Mouse (Mus musculus) kidney, postnatal 0 days (tissue): ENCODE data around the gene Hivep2. TPM values are rescaled to one million over a fixed set of nuclear protein-coding genes. Genes with fewer than 3 reads are reported as not detected.
A peak's percentile ranks its signal among the peaks of the same experiment; 100 is the strongest.

Source experiments
- ATAC-seq: fragments of 200-750 bp; cut with Nextera tagmentation; replicated peaks from 2 replicates; pipeline ENCODE4 v1.8.0; 2017; ENCODE audit warnings: low read depth, moderate number of reproducible peaks, moderate TSS enrichment, moderate library complexity; ENCODE audit not compliant: low FRiP score
- DNase-seq: peaks from one replicate; pipeline ENCODE4 v3.0.0-alpha.2; 2016; ENCODE audit warnings: low spot score
- H3K27ac ChIP-seq: fragments of 300-500 bp; sonication (generic); 2 replicates; pipeline ENCODE4 v1.5.1; 2014; ENCODE audit warnings: mild to moderate bottlenecking
- H3K27me3 ChIP-seq: fragments of 300-500 bp; sonication (generic); 2 replicates; pipeline ENCODE4 v1.6.1; 2014; ENCODE audit warnings: low read length, mixed read lengths; ENCODE audit not compliant: insufficient read depth
- H3K36me3 ChIP-seq: fragments of 300-500 bp; sonication (generic); 2 replicates; pipeline ENCODE4 v1.6.1; 2014; ENCODE audit warnings: low read length, mixed read lengths; ENCODE audit not compliant: insufficient read depth
- H3K4me1 ChIP-seq: fragments of 300-500 bp; sonication (generic); replicated peaks from 2 replicates; pipeline ENCODE4 v1.6.1; 2014; ENCODE audit warnings: antibody characterized with exemption, low read length, mixed read lengths; ENCODE audit not compliant: insufficient read depth
- H3K4me2 ChIP-seq: fragments of 300-500 bp; sonication (generic); 2 replicates; pipeline ENCODE4 v1.6.1; 2014; ENCODE audit warnings: mild to moderate bottlenecking, low read length, moderate library complexity, mixed read lengths
- H3K4me3 ChIP-seq: fragments of 300-500 bp; sonication (generic); replicated peaks from 2 replicates; pipeline ENCODE4 v1.5.1; 2014; ENCODE audit warnings: low read depth, low read length
- H3K9ac ChIP-seq: fragments of 300-500 bp; sonication (generic); 2 replicates; pipeline ENCODE4 v1.6.1; 2014; ENCODE audit warnings: low read depth, low read length
- H3K9me3 ChIP-seq: fragments of 300-500 bp; sonication (generic); replicated peaks from 2 replicates; pipeline ENCODE4 v1.6.1; 2016; ENCODE audit warnings: low read length, inconsistent platforms, mixed read lengths
- CTCF ChIP-seq: IDR thresholded peaks from 2 replicates; pipeline ENCODE4 v1.5.1; 2016; ENCODE audit warnings: antibody characterized with exemption, low read depth, mild to moderate bottlenecking, moderate library complexity
- WGBS: fragments of 180-500 bp; shearing (Covaris S2); extraction: QIAGEN DNeasy Blood & Tissue Kit; methylation state at CpG from one replicate; pipeline ENCODE4 v1.1.7; 2014; 5-methylcytosine and 5-hydroxymethylcytosine counted together
- polyA plus RNA-seq: library from polyadenylated mRNA; unstranded; fragments of >200 nt; fragmentation: Nextera tagmentation; extraction: Ambion mirVana; gene quantifications from 2 replicates; pipeline ENCODE4 v1.2.1, GENCODE M21; 2015

The Hivep2 gene
- polyA plus RNA-seq, 1 experiment from 2014 or later, result 3.4 TPM

- 0 out of 2 replicates have a peak, but pooled peaks cover 2% of the 10 kb centered on the region for H3K4me1 ChIP-seq
- H3K9ac ChIP-seq, result peak overlapping the region; percentile 63
- no peaks in the 10 kb centered on the region for H3K27me3 ChIP-seq
- WGBS, result 2% methylated on average over 32 of the region's 34 CpGs
- peak overlapping the region; percentile 38 for H3K4me3 ChIP-seq
- peak; percentile 93 for ATAC-seq
- peak overlapping the region; percentile 86 for H3K27ac ChIP-seq
- no peaks in the 10 kb centered on the region for H3K9me3 ChIP-seq
- 0 out of 2 replicates have a peak, but pooled peaks have one; percentile 6 for TF ChIP-seq CTCF
- peak overlapping the region; percentile 69 for H3K4me2 ChIP-seq
- H3K36me3 ChIP-seq, result no peaks in the 10 kb centered on the region
- peak; percentile 92 for DNase-seq
Observed at GRCm38 (mm10) chr10:13982769-13983381, 17.0 kb downstream of the Hivep2 start.

DNA sequence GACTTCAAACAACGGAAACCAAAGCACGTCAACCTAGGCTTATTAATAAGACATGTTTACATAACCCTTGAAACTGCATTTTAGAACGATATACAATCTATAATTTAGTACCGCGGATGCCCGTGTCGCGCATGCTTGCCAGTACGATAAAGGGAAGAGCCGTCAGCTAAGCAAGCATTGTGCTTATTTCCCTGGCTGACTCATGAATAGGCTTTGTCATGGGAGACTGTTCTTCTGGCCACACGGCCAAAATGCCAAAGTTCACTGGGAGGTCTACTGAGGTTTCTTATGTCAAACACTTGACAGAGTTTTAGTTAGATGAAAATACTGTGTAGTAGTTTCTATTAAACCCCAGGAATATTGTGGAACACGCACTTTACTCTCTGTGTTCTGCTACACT, 17.8 kb downstream of the Hivep2 start:
- no peaks in the 10 kb centered on the region for H3K27me3 ChIP-seq
- peak; percentile 76 for DNase-seq
- 21% methylated on average over 12 of the region's 12 CpGs for WGBS
- 0 out of 2 replicates have a peak, but pooled peaks cover 3% of the 10 kb centered on the region for H3K4me1 ChIP-seq
- no peaks in the 10 kb centered on the region for H3K9me3 ChIP-seq
- H3K4me3 ChIP-seq, result no peak overlapping the region
- TF ChIP-seq CTCF, result no peak
- no peak overlapping the region for H3K9ac ChIP-seq
- H3K4me2 ChIP-seq, result peak overlapping the region; percentile 69
- no peaks in the 10 kb centered on the region for H3K36me3 ChIP-seq
- H3K27ac ChIP-seq, result peak overlapping the region; percentile 86
- ATAC-seq, result no peak

- no peak overlapping the region for H3K4me2 ChIP-seq
- ATAC-seq (no peak), DNase-seq (no peak)
- no peak overlapping the region for H3K9ac ChIP-seq
- no peaks in the 10 kb centered on the region for H3K27me3 ChIP-seq
- H3K27ac ChIP-seq, result peak overlapping the region; percentile 86; the same call in 1 of the 2 replicates
- no peak overlapping the region for H3K4me3 ChIP-seq
- 0 out of 2 replicates have a peak, but pooled peaks cover 3% of the 10 kb centered on the region for H3K4me1 ChIP-seq
- no peak for TF ChIP-seq CTCF
- no peaks in the 10 kb centered on the region for H3K36me3 ChIP-seq
- no peaks in the 10 kb centered on the region for H3K9me3 ChIP-seq
Observed at GRCm38 (mm10) chr10:13984233-13984632, 18.4 kb downstream of the Hivep2 start.

DNA sequence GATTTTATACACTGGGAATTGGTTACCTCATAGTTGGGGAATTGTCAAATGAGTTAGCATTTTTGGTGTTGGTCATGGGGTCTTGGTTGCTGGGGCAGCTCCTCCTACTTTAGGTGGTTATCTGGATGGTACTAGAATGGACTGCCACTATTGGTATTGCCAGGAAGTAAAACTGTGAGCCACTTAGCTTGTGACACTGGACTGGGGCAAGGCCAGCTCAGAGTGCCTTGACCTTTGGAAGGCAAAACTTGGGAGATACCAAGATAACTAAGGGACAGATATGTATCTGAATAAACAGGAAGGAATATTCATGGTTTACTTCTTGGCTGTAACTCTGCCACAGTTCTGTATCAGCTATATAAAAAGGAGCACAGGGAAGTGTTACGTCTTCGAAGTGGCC, 20.7 kb downstream of the Hivep2 start:
- no peak overlapping the region for H3K4me2 ChIP-seq
- no peak for TF ChIP-seq CTCF
- DNase-seq (no peak), ATAC-seq (no peak)
- no peaks in the 10 kb centered on the region for H3K36me3 ChIP-seq
- H3K27ac ChIP-seq, result no peak overlapping the region
- no peak overlapping the region for H3K4me3 ChIP-seq
- WGBS, result 86% methylated on average over 2 of the region's 2 CpGs
- H3K9ac ChIP-seq, result no peak overlapping the region
- 0 out of 2 replicates have a peak, but pooled peaks cover 3% of the 10 kb centered on the region for H3K4me1 ChIP-seq
- no peaks in the 10 kb centered on the region for H3K27me3 ChIP-seq
- H3K9me3 ChIP-seq, result no peaks in the 10 kb centered on the region

- DNase-seq, result no peak
Observed at GRCm38 (mm10) chr10:13987336-13987735, 21.5 kb downstream of the Hivep2 start.

DNA sequence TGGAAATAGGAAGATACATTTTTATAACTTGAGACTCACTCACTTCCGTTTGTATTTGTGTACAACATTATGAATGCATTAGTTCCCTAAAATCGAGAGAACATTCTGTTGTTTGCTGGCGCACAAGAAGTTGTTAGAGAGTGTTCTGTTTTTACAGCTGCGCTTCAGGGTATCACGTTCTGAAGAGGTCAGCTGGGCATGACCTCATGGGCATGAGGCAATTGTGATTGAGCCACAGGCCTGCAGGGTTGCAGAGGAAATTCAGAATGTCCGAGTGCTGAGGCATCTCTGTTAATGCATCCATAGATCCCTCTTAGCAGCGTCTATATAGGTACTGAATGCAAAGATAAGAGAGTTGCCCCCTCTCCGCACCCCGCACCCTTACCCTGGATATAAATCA, 22.4 kb downstream of the Hivep2 start:
- TF ChIP-seq CTCF, result no peak
- Histone ChIP-seq H3K4me2 (no peak overlapping the region), H3K27ac (no peak overlapping the region), H3K4me3 (no peak overlapping the region), H3K9me3 (no peaks in the 10 kb centered on the region), H3K9ac (no peak overlapping the region), H3K4me1 (0 out of 2 replicates have a peak, but pooled peaks cover 3% of the 10 kb centered on the region), H3K27me3 (no peaks in the 10 kb centered on the region), H3K36me3 (no peaks in the 10 kb centered on the region)
- ATAC-seq, result no peak
- DNase-seq, result peak; percentile 56
- 34% methylated on average over 9 of the region's 9 CpGs for WGBS

More at GRCm38 (mm10) chr10:13987336-13987735, 21.5 kb downstream of the Hivep2 start:
- 0 out of 2 replicates have a peak, but pooled peaks cover 3% of the 10 kb centered on the region for H3K4me1 ChIP-seq
- H3K9me3 ChIP-seq, result no peaks in the 10 kb centered on the region
- H3K36me3 ChIP-seq, result no peaks in the 10 kb centered on the region
- no peaks in the 10 kb centered on the region for H3K27me3 ChIP-seq
- no peak for TF ChIP-seq CTCF
- ATAC-seq, result no peak
- no peak overlapping the region for H3K27ac ChIP-seq
- H3K4me3 ChIP-seq, result no peak overlapping the region
- H3K9ac ChIP-seq, result no peak overlapping the region
- WGBS, result 72% methylated on average over 3 of the region's 3 CpGs
- no peak overlapping the region for H3K4me2 ChIP-seq
